Mouse (Mus musculus) heart, adult 9 months (tissue): ENCODE data around the gene Zcchc24.

Experiments used
- DNase-seq, 2 experiments: peaks; one replicate each; pipeline ENCODE4 v3.0.0; 2022; ENCODE audit warnings: low spot score in 2 of 2

Gene Zcchc24

GRCm38 (mm10) chr14:25667587-25667986, 101.3 kb downstream of the Zcchc24 start:
- DNase-seq, result no peak

- DNase-seq, result peak; percentile 70 to 74
These were observed 102.0 kb downstream of the Zcchc24 start for GRCm38 (mm10) chr14:25666668-25667376.

- DNase-seq, result no peak
These were observed 103.4 kb downstream of the Zcchc24 start for GRCm38 (mm10) chr14:25665314-25665970.

- no peak for DNase-seq
These were observed 104.5 kb downstream of the Zcchc24 start for GRCm38 (mm10) chr14:25664310-25664695.

- no peak for DNase-seq
These were observed 105.1 kb downstream of the Zcchc24 start for GRCm38 (mm10) chr14:25663649-25664309.
